Mouse (Mus musculus) 3T3-L1 (cell line): ENCODE data around the gene Suco.
A peak's percentile ranks its signal among the peaks of the same experiment; 100 is the strongest.

Source experiments
- DNase-seq: peaks from one replicate; pipeline ENCODE4 v3.0.0-alpha.2; 2015; ENCODE audit warnings: low read depth, low spot score

The Suco gene

GRCm38 (mm10) chr1:161791854-161792686 lies 84.4 kb downstream of the Suco start:
- no peak for DNase-seq

GRCm38 (mm10) chr1:161788339-161788738 lies 88.1 kb downstream of the Suco start, which contains the start of gene Fasl:
Fasl (minus strand) TSS chr1:161788495.
- no peak for DNase-seq

GRCm38 (mm10) chr1:161782725-161783124 lies 93.8 kb downstream of the Suco start:
- no peak for DNase-seq

GRCm38 (mm10) chr1:161781594-161781993 lies 94.9 kb downstream of the Suco start:
- DNase-seq, result no peak

GRCm38 (mm10) chr1:161779057-161779456 lies 97.4 kb downstream of the Suco start:
- DNase-seq, result no peak

GRCm38 (mm10) chr1:161775151-161775550 lies 101.3 kb downstream of the Suco start:
- no peak for DNase-seq

- no peak for DNase-seq
Observed at GRCm38 (mm10) chr1:161771293-161771692, 105.2 kb downstream of the Suco start.

GRCm38 (mm10) chr1:161769329-161769728 lies 107.2 kb downstream of the Suco start:
- DNase-seq, result no peak

GRCm38 (mm10) chr1:161767101-161767524 lies 109.4 kb downstream of the Suco start:
- no peak for DNase-seq

- DNase-seq, result peak; percentile 35
Observed at GRCm38 (mm10) chr1:161766656-161767055, 109.8 kb downstream of the Suco start.
